17 mouse cellular contexts compared by ENCODE assay signal in the genomic region with DNA sequence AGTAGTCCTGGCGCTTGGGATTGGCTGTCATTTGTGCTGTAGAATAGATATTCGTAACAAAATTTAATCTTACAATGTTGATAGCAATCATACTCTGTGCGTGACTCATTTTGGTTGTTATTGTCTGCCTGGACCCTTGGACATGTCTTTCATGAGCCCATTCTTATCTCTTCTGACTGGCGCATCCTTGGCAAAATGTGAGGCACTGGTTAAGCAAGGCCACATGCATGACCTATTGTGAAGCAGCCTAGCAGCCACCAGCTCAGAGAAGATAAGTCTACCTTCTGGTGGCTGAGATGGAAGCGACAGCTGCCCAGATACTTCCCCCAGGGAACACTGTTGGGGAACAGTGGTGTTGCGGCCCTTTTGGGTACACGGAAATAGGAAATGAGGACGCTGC. TPM values are rescaled to one million over a fixed set of nuclear protein-coding genes. Genes with fewer than 3 reads are reported as not detected.
DNase-seq lines count a peak whose midpoint lies in the region.
"Had no signal": no experiment of that assay in that cellular context is flagged by ENCODE, and none has a peak within 500 bp of the region (broad histone marks: within the 10 kb centered on the region; RNA-seq: fewer than 3 reads in every experiment).

No protein-coding gene starts in this region.

- DNase-seq in ovary, adult 18-20 months (ENCODE audit: low spot score): peak; percentile 40
- DNase-seq in ovary, postnatal 10 days (ENCODE audit: low spot score): no peak
- peak; percentile 74 for DNase-seq in adrenal gland, adult 8-10 months
- peak; percentile 72 for DNase-seq in adrenal gland, postnatal 14 days
- DNase-seq in adrenal gland, postnatal 36 days: peak; percentile 66 to 69
- no peak for DNase-seq in kidney, postnatal 10 days
- no peak for DNase-seq in urinary bladder, postnatal 10 days (ENCODE audit: low spot score)
- no peak for DNase-seq in urinary bladder, adult 2 months (ENCODE audit: low spot score)
- DNase-seq: cerebellum, adult 11 months; cerebellum, adult 18-20 months; cerebellum, adult 8-10 months; cerebellum, adult 9-11 months; cerebellum, postnatal 14 days; cerebellum, postnatal 36 days; embryo, embryonic 11 days; forebrain, postnatal 0 days had no signal

RNA-seq across cellular contexts. Expression of a gene that starts 26.2 kb away (rescaled TPM):
- total RNA-seq in adrenal gland, adult 8-10 months (2022): 10 to 100 TPM; 48.3 to 63.9 (median 55.9) TPM
- total RNA-seq in adrenal gland, postnatal 14 days (2021): 53.2 and 54.8 TPM in 2 replicates
- 10 to 100 TPM; 55.2 to 58.6 TPM for total RNA-seq in adrenal gland, postnatal 36 days (2021)
- 35.8 and 38.3 TPM in 2 replicates for polyA plus RNA-seq in urinary bladder, adult 2 months (2012; rRNA removed)

RNA-seq across cellular contexts. Expression of a gene that starts 26.4 kb away (rescaled TPM):
- 10 to 100 TPM in 3 of 4 experiments, 1 to 10 TPM in 1; 9.3 to 14.1 (median 11.8) TPM for total RNA-seq in adrenal gland, adult 8-10 months (2022)
- 4.2 and 6.2 TPM in 2 replicates for total RNA-seq in adrenal gland, postnatal 14 days (2021)
- total RNA-seq in adrenal gland, postnatal 36 days (2021): 1 to 10 TPM; 5.5 to 5.8 TPM
- 5.3 and 6.5 TPM in 2 replicates for polyA plus RNA-seq in urinary bladder, adult 2 months (2012; rRNA removed)
- total RNA-seq: common myeloid progenitor, adult 5-6 weeks had no signal

Comparison
In these comparisons a context has a peak if more than half of its experiments do, and no peak if none do; other contexts are left out.
1. DNase-seq: peak in ovary, adult 18-20 months (single experiment), adrenal gland, adult 8-10 months (single experiment), adrenal gland, postnatal 14 days (single experiment) and adrenal gland, postnatal 36 days (2 of 2); none in ovary, postnatal 10 days (single experiment), kidney, postnatal 10 days (single experiment), urinary bladder, postnatal 10 days (single experiment) and urinary bladder, adult 2 months (single experiment).